Mouse (Mus musculus) stomach, postnatal 0 days (tissue): ENCODE results near the gene Ccnb1ip1. TPM values are rescaled to one million over a fixed set of nuclear protein-coding genes. Genes with fewer than 3 reads are reported as not detected.

Experiments
- ATAC-seq: fragments of 200-750 bp; cut with Nextera tagmentation; 2 replicates; pipeline ENCODE4 v1.8.0; 2017; ENCODE audit not compliant: low FRiP score, low TSS enrichment
- DNase-seq: peaks from one replicate; pipeline ENCODE4 v3.0.0-alpha.2; 2016; ENCODE audit warnings: low spot score
- H3K27ac ChIP-seq: fragments of 300-500 bp; sonication (generic); replicated peaks from 2 replicates; pipeline ENCODE4 v1.5.1; 2014; ENCODE audit warnings: mild to moderate bottlenecking, control low read depth
- H3K27me3 ChIP-seq: fragments of 300-500 bp; sonication (generic); 2 replicates; pipeline ENCODE4 v1.6.1; 2014; ENCODE audit warnings: low read length; ENCODE audit not compliant: control insufficient read depth, insufficient read depth
- H3K36me3 ChIP-seq: fragments of 300-500 bp; sonication (generic); 2 replicates; pipeline ENCODE4 v1.6.1; 2014; ENCODE audit warnings: low read length, mixed read lengths; ENCODE audit not compliant: control insufficient read depth, insufficient read depth
- H3K4me1 ChIP-seq: fragments of 300-500 bp; sonication (generic); replicated peaks from 2 replicates; pipeline ENCODE4 v1.6.1; 2014; ENCODE audit warnings: antibody characterized with exemption; ENCODE audit not compliant: control insufficient read depth, insufficient read depth
- H3K4me2 ChIP-seq: fragments of 300-500 bp; sonication (generic); replicated peaks from 2 replicates; pipeline ENCODE4 v1.6.1; 2014; ENCODE audit warnings: low read depth, mild to moderate bottlenecking, control low read depth, moderate library complexity
- H3K4me3 ChIP-seq: fragments of 300-500 bp; sonication (generic); 2 replicates; pipeline ENCODE4 v1.5.1; 2014; ENCODE audit warnings: low read depth, low read length, control low read depth
- H3K9ac ChIP-seq: fragments of 300-500 bp; sonication (generic); 2 replicates; pipeline ENCODE4 v1.6.1; 2014; ENCODE audit warnings: mild to moderate bottlenecking, low read length, control low read depth, mixed read lengths
- H3K9me3 ChIP-seq: fragments of 300-500 bp; sonication (generic); 2 replicates; pipeline ENCODE4 v1.6.1; 2016; ENCODE audit warnings: low read length; ENCODE audit not compliant: control insufficient read depth
- CTCF ChIP-seq: IDR thresholded peaks from 2 replicates; pipeline ENCODE4 v1.5.1; 2016; ENCODE audit warnings: antibody characterized with exemption, low read depth, mild to moderate bottlenecking, moderate library complexity
- EP300 ChIP-seq: optimal IDR thresholded peaks from 2 replicates; pipeline ENCODE3; 2016; ENCODE audit warnings: antibody characterized with exemption
- WGBS: fragments of 180-500 bp; shearing (Covaris S2); extraction: QIAGEN DNeasy Blood & Tissue Kit; methylation state at CpG from one replicate; pipeline ENCODE4 v1.1.7; 2014; 5-methylcytosine and 5-hydroxymethylcytosine counted together
- polyA plus RNA-seq: library from polyadenylated mRNA; unstranded; fragments of >200 nt; fragmentation: Nextera tagmentation; extraction: Ambion mirVana; gene quantifications from 2 replicates; pipeline ENCODE4 v1.2.1, GENCODE M21; 2015

Ccnb1ip1 gene
- polyA plus RNA-seq, 1 experiment from 2014 or later: not detected

- Histone ChIP-seq H3K27ac (no peak overlapping the region), H3K9me3 (no peaks in the 10 kb centered on the region), H3K27me3 (no peaks in the 10 kb centered on the region), H3K36me3 (no peaks in the 10 kb centered on the region), H3K4me1 (no peaks in the 10 kb centered on the region), H3K4me2 (no peak overlapping the region), H3K4me3 (no peak overlapping the region), H3K9ac (no peak overlapping the region)
- no peak for TF ChIP-seq EP300
- no peak for TF ChIP-seq CTCF
- DNase-seq (no peak), ATAC-seq (no peak)
- WGBS: 91% methylated on average over 24 of the region's 24 CpGs
Observed at GRCm38 (mm10) chr14:50795261-50795935, 12.1 kb downstream of the Ccnb1ip1 start.

DNA sequence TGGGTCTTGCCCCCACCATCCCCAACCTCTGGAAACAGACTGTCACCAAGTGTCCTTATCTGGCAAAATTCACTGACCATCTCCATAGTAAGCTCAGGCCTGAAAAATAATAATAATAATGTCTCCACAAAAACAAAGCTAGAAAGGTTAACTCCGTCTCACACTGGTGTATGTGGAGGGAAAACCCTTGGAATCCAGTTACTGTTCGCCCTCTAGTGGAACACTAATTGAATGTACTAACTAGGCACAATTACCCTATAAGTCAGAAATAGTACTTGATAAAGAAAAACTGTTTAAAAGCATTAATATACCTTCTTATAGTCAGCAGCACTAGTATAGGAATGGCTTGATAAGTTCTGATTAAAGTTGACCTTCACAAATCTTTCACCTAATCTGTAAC is 19.4 kb downstream of the Ccnb1ip1 start:
- ATAC-seq (no peak), DNase-seq (no peak)

DNA sequence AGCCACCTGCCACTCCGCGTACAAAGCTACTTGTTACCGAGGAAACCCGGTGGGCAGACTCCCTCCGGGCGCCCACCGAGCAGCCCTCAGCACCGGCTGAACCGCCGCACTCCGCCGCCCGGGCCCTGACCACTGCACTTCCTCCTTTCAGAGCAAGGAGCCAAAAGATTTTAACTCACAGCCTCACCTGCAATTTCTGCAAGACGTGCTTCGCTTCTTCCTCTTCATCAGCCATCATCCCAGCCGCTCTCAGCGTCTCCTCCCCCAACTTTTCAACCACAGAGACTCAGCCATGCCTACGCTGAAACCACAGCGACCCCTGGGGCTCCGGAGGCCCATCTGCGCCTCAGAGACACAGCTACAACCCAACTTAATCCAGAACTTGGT is 22.3 kb downstream of the Ccnb1ip1 start, which contains the start of gene Ttc5:
Gene Ttc5, minus strand, starts transcription at position 269 of the 387 bp plus-strand sequence.
- Histone ChIP-seq H3K9me3 (no peaks in the 10 kb centered on the region), H3K27me3 (no peaks in the 10 kb centered on the region), H3K4me3 (peak within 1 kb of the TSS; percentile 79), H3K4me2 (peak within 1 kb of the TSS; percentile 57), H3K27ac (peak within 1 kb of the TSS; percentile 74), H3K9ac (peak within 1 kb of the TSS; percentile 79), H3K36me3 (peaks cover 3% of the 10 kb centered on the region; the same call in 1 of the 2 replicates), H3K4me1 (peaks cover 3% of the 10 kb centered on the region; the same call in 1 of the 2 replicates)
- peak; percentile 94 for DNase-seq
- WGBS: under 1% methylated on average over 21 of the region's 21 CpGs
- TF ChIP-seq EP300: no peak
- peak; percentile 95 for TF ChIP-seq CTCF
- ATAC-seq: peak; percentile 95

More for the DNA sequence above, 19.4 kb downstream of the Ccnb1ip1 start:
- Histone ChIP-seq H3K4me2 (no peak overlapping the region), H3K9ac (no peak overlapping the region), H3K9me3 (no peaks in the 10 kb centered on the region), H3K4me1 (peaks cover 3% of the 10 kb centered on the region; the same call in 1 of the 2 replicates), H3K27ac (no peak overlapping the region), H3K4me3 (no peak overlapping the region), H3K36me3 (no peaks in the 10 kb centered on the region), H3K27me3 (no peaks in the 10 kb centered on the region)
- no peak for TF ChIP-seq EP300
- TF ChIP-seq CTCF: peak; percentile 73
- 14% methylated on average over 2 of the region's 2 CpGs for WGBS

DNA sequence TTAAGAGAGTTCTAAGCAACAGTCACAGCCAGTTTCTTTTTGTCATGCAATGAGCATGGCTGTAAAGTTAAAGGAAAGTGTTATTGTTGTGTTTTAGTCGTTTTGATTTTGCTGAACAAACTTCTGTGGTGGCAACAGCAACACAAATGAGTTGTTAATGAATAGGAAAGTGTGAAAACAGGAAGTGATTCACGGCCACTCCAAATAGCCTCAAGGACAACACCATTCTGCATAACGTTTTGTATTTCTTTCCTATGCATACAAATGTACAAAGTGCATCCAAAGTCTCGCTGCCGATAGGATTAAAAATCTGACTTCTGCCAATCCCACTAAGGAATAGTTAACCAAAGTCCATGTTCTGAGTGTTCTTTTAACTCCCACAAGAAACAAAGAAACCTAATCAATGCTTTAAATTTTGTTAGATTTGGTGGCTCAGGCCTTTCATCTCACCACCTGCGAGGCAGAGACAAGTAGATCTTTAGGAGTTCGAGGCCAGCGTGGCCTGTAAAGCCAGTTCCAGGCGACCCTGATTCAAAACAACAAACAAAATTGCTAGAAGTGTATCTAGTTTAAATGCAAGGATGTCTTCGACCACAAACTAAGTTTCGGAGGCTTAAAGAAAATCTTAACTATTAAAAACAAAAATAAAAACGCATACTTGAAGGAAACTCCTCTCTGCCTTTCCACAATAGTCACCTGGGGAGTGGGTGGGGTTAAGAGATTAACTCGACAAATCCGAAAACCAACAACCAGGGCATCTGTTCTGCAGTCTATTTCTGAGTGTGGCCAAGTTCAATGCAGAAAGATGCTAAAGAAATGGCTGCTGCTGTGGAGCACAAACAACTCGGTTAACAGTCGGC is 22.9 kb downstream of the Ccnb1ip1 start:
- WGBS: 17% methylated on average over 16 of the region's 16 CpGs
- H3K9ac ChIP-seq: peak overlapping the region; percentile 79

GRCm38 (mm10) chr14:50782166-50782565 is 25.4 kb downstream of the Ccnb1ip1 start:
- no peak for TF ChIP-seq EP300
- no peak for TF ChIP-seq CTCF
- 92% methylated on average over 3 of the region's 3 CpGs for WGBS
- Histone ChIP-seq H3K9me3 (no peaks in the 10 kb centered on the region), H3K9ac (no peak overlapping the region), H3K4me1 (peaks cover 3% of the 10 kb centered on the region; the same call in 1 of the 2 replicates), H3K4me2 (no peak overlapping the region), H3K27ac (no peak overlapping the region), H3K36me3 (peaks cover 5% of the 10 kb centered on the region; the same call in 1 of the 2 replicates), H3K27me3 (no peaks in the 10 kb centered on the region), H3K4me3 (no peak overlapping the region)
- DNase-seq (no peak), ATAC-seq (no peak)

More for the DNA sequence above, 22.9 kb downstream of the Ccnb1ip1 start:
- H3K9me3 ChIP-seq: no peaks in the 10 kb centered on the region
- ATAC-seq: no peak; the same call in 1 of the 2 replicates
- peaks cover 3% of the 10 kb centered on the region; the same call in 1 of the 2 replicates for H3K4me1 ChIP-seq
- H3K36me3 ChIP-seq: peaks cover 5% of the 10 kb centered on the region; the same call in 1 of the 2 replicates
- H3K27me3 ChIP-seq: no peaks in the 10 kb centered on the region
- H3K27ac ChIP-seq: peak overlapping the region; percentile 74
- no peak for DNase-seq
- peak overlapping the region; percentile 79 for H3K4me3 ChIP-seq
- TF ChIP-seq CTCF (no peak), EP300 (no peak)
- H3K4me2 ChIP-seq: peak overlapping the region; percentile 57
